Mouse (Mus musculus): Measurements from ENCODE around the gene Atox1.

GRCm38 (mm10) chr11:55465177-55465576 lies 4.1 kb upstream of the Atox1 start:
- TF ChIP-seq CTCF (IDR thresholded peaks at IDR 0.05; ENCODE audit: insufficient read depth, low read length) = no peak
- no peak for TF ChIP-seq POLR2A (IDR thresholded peaks at IDR 0.05; ENCODE audit: borderline replicate concordance, extremely low read depth, low read depth, low read length)
